Mouse (Mus musculus): ENCODE measurements at regions not wholly inside any gene's neighbourhood (a gene's known extent, or its start where the extent isn't known, plus 50 kb on each side); places are given as distances from the start of the nearest gene placed in this dataset.

- TF ChIP-seq CTCF (IDR thresholded peaks at IDR 0.05; ENCODE audit: borderline replicate concordance, extremely low read depth, insufficient read depth, insufficient read length) (no peak), POLR2A (IDR thresholded peaks at IDR 0.05; ENCODE audit: borderline replicate concordance, extremely low read depth, insufficient read depth, insufficient read length, poor library complexity, severe bottlenecking) (no peak)
Observed at GRCm38 (mm10) chr2:17841546-17841945, 110.3 kb upstream of the Nebl start.
